Mouse (Mus musculus) large intestine, adult 2 months (tissue): ENCODE measurements around the gene Clec16a. TPM values are rescaled to one million over a fixed set of nuclear protein-coding genes. Genes with fewer than 3 reads are reported as not detected.

Source experiments
- polyA plus RNA-seq: library from polyadenylated mRNA; depleted of rRNA; stranded (reverse); fragments of >200 nt; gene quantifications from 2 replicates; pipeline ENCODE4 v1.2.3, GENCODE M21; 2012; rRNA removed

Clec16a gene
- polyA plus RNA-seq, 1 experiment = 10.8 TPM

Other genes starting within 250 kb of the Clec16a start
- gene Emp2, start 231.4 kb upstream of the Clec16a start, polyA plus RNA-seq = 11.9 and 12.7 TPM in 2 replicates
- 0.06 and 0.19 TPM in 2 replicates for gene Tekt5, start 149.8 kb upstream of the Clec16a start, polyA plus RNA-seq
- 34.4 and 37.0 TPM in 2 replicates for gene Nubp1, start 133.4 kb upstream of the Clec16a start, polyA plus RNA-seq
- gene Tvp23a, start 98.0 kb upstream of the Clec16a start, polyA plus RNA-seq = 2.0 and 3.1 TPM in 2 replicates
- 18.1 and 29.0 TPM in 2 replicates for gene Ciita, start 65.3 kb upstream of the Clec16a start, polyA plus RNA-seq
- 24.8 and 28.4 TPM in 2 replicates for gene Dexi, start 2.3 kb upstream of the Clec16a start, polyA plus RNA-seq
- gene Socs1, start 240.2 kb downstream of the Clec16a start, polyA plus RNA-seq = 6.1 and 10.7 TPM in 2 replicates
- 0.37 TPM in 1 of 2 replicates, not detected in the other for gene Tnp2, start 243.3 kb downstream of the Clec16a start, polyA plus RNA-seq
- gene Prm3, start 245.6 kb downstream of the Clec16a start, polyA plus RNA-seq = not detected in 2 replicates